Mouse (Mus musculus): ENCODE data around the gene Kcnq1. TPM values are rescaled to one million over a fixed set of nuclear protein-coding genes. Genes with fewer than 3 reads are reported as not detected.

The Kcnq1 gene
- total and polyA plus RNA-seq, 3 experiments: not detected

DNA sequence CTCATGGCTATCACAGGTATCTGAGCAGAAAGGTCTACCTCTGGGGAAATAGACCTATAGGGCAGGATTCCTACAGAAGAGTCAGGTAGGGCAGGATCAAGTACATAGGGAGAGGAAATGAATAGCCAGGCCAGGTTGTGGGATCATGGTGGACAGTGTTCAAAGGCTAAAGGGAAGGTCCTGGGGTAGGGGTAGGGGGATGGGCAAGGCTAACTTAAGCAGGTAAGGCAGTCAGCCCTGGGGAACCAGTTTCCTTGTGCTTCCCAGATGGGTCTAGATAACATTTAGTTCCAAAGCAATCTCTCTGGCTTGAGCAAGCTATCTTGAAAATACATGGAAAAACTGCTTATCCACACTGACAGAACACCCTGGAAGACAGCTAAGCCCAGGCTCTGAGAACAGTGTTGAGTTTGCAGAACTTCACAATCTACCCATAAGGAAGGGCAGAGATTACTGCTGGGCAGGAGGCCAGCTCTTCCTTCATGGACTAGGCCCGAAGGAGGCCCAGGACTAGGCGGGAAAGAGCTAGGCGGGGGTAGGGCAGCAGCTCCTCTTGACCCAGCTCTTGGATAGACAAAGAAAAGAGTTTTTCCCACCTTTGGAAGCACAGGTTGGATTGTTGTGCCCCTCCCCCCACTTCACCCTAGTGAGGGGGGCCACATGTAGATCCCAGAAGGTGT lies 235.3 kb downstream of the Kcnq1 start:
- DNase-seq (ENCODE audit: extremely low read depth): no peak
- TF ChIP-seq POLR2A (IDR thresholded peaks at IDR 0.05; ENCODE audit: low read depth, low read length): no peak
- TF ChIP-seq ZNF384 (IDR thresholded peaks at IDR 0.05; ENCODE audit: low read depth, low read length): 0 out of 2 replicates have a peak, but pooled peaks have one; percentile 30
- Histone ChIP-seq H3K9ac (ENCODE audit: insufficient read depth, low read depth) (no peak overlapping the region), H3K27me3 (replicated peaks) (peaks cover 89% of the 10 kb centered on the region), H3K4me1 (ENCODE audit: control insufficient read depth in 1 of 2, insufficient read depth in 2 of 2) (no peaks in the 10 kb centered on the region), H3K36me3 (replicated peaks in 1 of 2; ENCODE audit: control insufficient read depth in 1 of 2, insufficient read depth in 1 of 2, low read length in 1 of 2) (no peaks in the 10 kb centered on the region), H3K4me3 (replicated peaks in 1 of 3; ENCODE audit: low read depth in 2 of 3, low read length in 2 of 3, poor library complexity in 1 of 3) (no peak overlapping the region), H3K79me2 (replicated peaks; ENCODE audit: control insufficient read depth, extremely low read depth, insufficient read depth, poor library complexity, severe bottlenecking) (no peaks in the 10 kb centered on the region), H3K9me3 (replicated peaks; ENCODE audit: low read length) (no peaks in the 10 kb centered on the region), H3K4me2 (ENCODE audit: insufficient read depth, low read depth, poor library complexity, severe bottlenecking) (no peak overlapping the region), H3K27ac (ENCODE audit: insufficient read depth, low read depth) (no peak overlapping the region)
- dilution Hi-C loops (cut with MboI; ENCODE audit: extremely low pct_ligation_motif_present, extremely low pct_unique_long_range_greater_than_20kb, low sequenced_read_pairs): no loop called here
- in situ Hi-C loops (cut with MboI; ENCODE audit: low pct_ligation_motif_present, low pct_unique_long_range_greater_than_20kb, low sequenced_read_pairs): no loop called here

DNA sequence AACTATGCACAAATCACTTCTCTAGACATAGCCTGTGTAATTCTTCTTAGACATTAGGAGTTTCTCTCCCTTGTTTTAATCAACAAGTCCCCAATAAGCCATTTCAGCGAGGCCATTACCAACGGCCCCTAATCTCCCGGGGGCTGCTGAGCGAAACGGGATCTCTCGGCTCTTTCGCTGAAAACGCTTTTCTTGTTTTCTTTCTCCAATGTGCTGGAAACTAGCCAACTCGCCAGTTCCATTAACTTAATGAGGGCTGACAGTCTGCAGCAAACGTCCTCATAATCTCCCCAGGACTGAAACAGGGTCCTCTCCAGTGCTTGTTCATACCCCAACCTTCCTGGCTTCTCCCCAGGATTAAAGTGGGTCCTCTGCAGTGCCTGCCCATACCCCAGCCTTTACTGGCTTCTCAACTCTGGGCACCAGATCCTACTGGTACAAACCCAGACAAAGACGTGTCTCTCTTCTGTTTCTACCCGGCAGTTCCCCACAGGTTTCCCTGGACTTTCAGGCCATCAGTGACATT lies 237.7 kb downstream of the Kcnq1 start:
- Histone ChIP-seq H3K27me3 (replicated peaks) (peaks cover 86% of the 10 kb centered on the region), H3K4me2 (ENCODE audit: insufficient read depth, low read depth, poor library complexity, severe bottlenecking) (no peak overlapping the region), H3K79me2 (replicated peaks; ENCODE audit: control insufficient read depth, extremely low read depth, insufficient read depth, poor library complexity, severe bottlenecking) (no peaks in the 10 kb centered on the region), H3K9ac (ENCODE audit: insufficient read depth, low read depth) (no peak overlapping the region), H3K36me3 (replicated peaks in 1 of 2; ENCODE audit: control insufficient read depth in 1 of 2, insufficient read depth in 1 of 2, low read length in 1 of 2) (no peaks in the 10 kb centered on the region), H3K27ac (ENCODE audit: insufficient read depth, low read depth) (no peak overlapping the region), H3K9me3 (replicated peaks; ENCODE audit: low read length) (no peaks in the 10 kb centered on the region), H3K4me1 (ENCODE audit: control insufficient read depth in 1 of 2, insufficient read depth in 2 of 2) (no peaks in the 10 kb centered on the region), H3K4me3 (replicated peaks in 1 of 3; ENCODE audit: low read depth in 2 of 3, low read length in 2 of 3, poor library complexity in 1 of 3) (no peak overlapping the region)
- no peak for TF ChIP-seq MAZ (IDR thresholded peaks at IDR 0.05; ENCODE audit: low read depth, low read length)
- TF ChIP-seq MYC (IDR thresholded peaks at IDR 0.05; ENCODE audit: low read depth, low read length): no peak
- no peak for TF ChIP-seq MAFK (IDR thresholded peaks at IDR 0.05; ENCODE audit: insufficient replicate concordance, low read length)
- no peak for TF ChIP-seq UBTF (IDR thresholded peaks at IDR 0.05; ENCODE audit: low read depth, low read length)
- no peak for TF ChIP-seq TCF12 (IDR thresholded peaks at IDR 0.05; ENCODE audit: low read depth, low read length)
- dilution Hi-C loops (cut with MboI; ENCODE audit: extremely low pct_ligation_motif_present, extremely low pct_unique_long_range_greater_than_20kb, low sequenced_read_pairs): no loop called here
- DNase-seq (ENCODE audit: extremely low read depth): no peak
- in situ Hi-C loops (cut with MboI; ENCODE audit: low pct_ligation_motif_present, low pct_unique_long_range_greater_than_20kb, low sequenced_read_pairs): no loop called here

DNA sequence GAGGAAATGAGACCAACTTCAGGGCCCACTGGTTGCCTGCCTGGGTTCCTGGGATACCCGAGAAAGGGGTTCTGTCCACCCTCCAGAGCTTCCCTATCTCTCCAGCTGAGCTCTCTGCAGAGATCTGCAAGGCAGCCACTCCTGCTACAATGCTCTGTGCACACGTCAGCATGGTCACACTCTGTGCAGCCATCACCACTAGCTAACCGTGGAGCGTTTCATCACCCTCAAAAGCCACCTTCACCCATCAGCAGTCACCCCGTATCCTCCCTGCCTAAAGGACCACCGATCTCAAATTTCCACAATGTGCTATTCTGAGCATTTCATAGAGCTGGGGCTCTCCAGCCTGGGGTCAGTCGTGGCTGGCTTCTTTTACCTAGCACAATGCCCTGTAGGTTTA lies 243.1 kb downstream of the Kcnq1 start:
- H3K4me1 ChIP-seq (ENCODE audit: control insufficient read depth in 1 of 2, insufficient read depth in 2 of 2): no peaks in the 10 kb centered on the region

More for the DNA sequence above, 243.1 kb downstream of the Kcnq1 start:
- H3K4me2 ChIP-seq (ENCODE audit: insufficient read depth, low read depth, poor library complexity, severe bottlenecking): no peak overlapping the region
- in situ Hi-C loops (cut with MboI; ENCODE audit: low pct_ligation_motif_present, low pct_unique_long_range_greater_than_20kb, low sequenced_read_pairs): no loop called here
- no peak overlapping the region for H3K27ac ChIP-seq (ENCODE audit: insufficient read depth, low read depth)
- peaks cover 64% of the 10 kb centered on the region for H3K27me3 ChIP-seq (replicated peaks)
- TF ChIP-seq GABPA (IDR thresholded peaks at IDR 0.05; ENCODE audit: insufficient replicate concordance, low read depth, low read length): no peak
- TF ChIP-seq EP300 (IDR thresholded peaks at IDR 0.05; ENCODE audit: low read length): no peak
- no peak for TF ChIP-seq NELFE (IDR thresholded peaks at IDR 0.05; ENCODE audit: low read depth, low read length)
- no peak for TF ChIP-seq MAZ (IDR thresholded peaks at IDR 0.05; ENCODE audit: low read depth, low read length)
- TF ChIP-seq SMC3 (IDR thresholded peaks at IDR 0.05; ENCODE audit: low read depth, low read length): no peak
- no peak for TF ChIP-seq HCFC1 (IDR thresholded peaks at IDR 0.05; ENCODE audit: low read depth, low read length)
- TF ChIP-seq RCOR1 (conservative IDR thresholded peaks at IDR 0.05; ENCODE audit: low read depth, low read length): no peak
- no peak for TF ChIP-seq ZC3H11A (IDR thresholded peaks at IDR 0.05; ENCODE audit: low read depth, low read length)
- TF ChIP-seq E2F4 (IDR thresholded peaks at IDR 0.05; ENCODE audit: insufficient replicate concordance, low read depth, low read length): no peak
- no peak for TF ChIP-seq UBTF (IDR thresholded peaks at IDR 0.05; ENCODE audit: low read depth, low read length)
- dilution Hi-C loops (cut with MboI; ENCODE audit: extremely low pct_ligation_motif_present, extremely low pct_unique_long_range_greater_than_20kb, low sequenced_read_pairs): no loop called here
- DNase-seq (ENCODE audit: extremely low read depth): no peak
- H3K9me3 ChIP-seq (replicated peaks; ENCODE audit: low read length): no peaks in the 10 kb centered on the region
- no peaks in the 10 kb centered on the region for H3K79me2 ChIP-seq (replicated peaks; ENCODE audit: control insufficient read depth, extremely low read depth, insufficient read depth, poor library complexity, severe bottlenecking)
- H3K4me3 ChIP-seq (replicated peaks in 1 of 3; ENCODE audit: low read depth in 2 of 3, low read length in 2 of 3, poor library complexity in 1 of 3): no peak overlapping the region
- H3K36me3 ChIP-seq (replicated peaks in 1 of 2; ENCODE audit: control insufficient read depth in 1 of 2, insufficient read depth in 1 of 2, low read length in 1 of 2): no peaks in the 10 kb centered on the region
- H3K9ac ChIP-seq (ENCODE audit: insufficient read depth, low read depth): no peak overlapping the region
